8 mouse cellular contexts compared by ENCODE assay signal in the genomic region with DNA sequence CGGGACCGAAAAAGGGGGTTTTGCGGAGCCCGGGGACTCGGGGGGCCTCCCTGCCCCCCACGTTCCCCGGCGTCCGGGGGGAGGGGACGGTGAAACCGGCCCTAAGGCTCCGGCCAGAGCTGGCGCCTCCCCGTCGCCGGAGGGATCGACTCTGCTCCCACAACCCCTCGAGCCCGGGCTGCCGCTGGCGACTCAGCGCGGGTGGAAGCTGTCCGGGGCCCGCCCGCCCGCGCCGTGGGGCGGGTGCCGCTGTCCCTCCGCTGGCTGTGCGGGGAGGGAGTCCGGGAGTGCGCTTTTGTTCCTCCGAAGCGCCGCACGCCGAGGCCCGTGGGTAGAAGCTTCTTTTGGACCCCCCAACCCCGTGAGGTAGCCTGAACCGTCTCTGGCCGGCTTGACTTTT. TPM values are rescaled to one million over a fixed set of nuclear protein-coding genes. Genes with fewer than 3 reads are reported as not detected.
DNase-seq lines count a peak whose midpoint lies in the region; ATAC-seq and TF ChIP-seq lines count a peak whose summit lies in the region.

No protein-coding gene starts in this region.

- under 1% methylated on average over 44 of the region's 44 CpGs for WGBS in embryonic facial prominence, embryonic 15.5 days
- 1% methylated on average over 38 of the region's 44 CpGs for WGBS in intestine, embryonic 15.5 days

- no peaks in the 10 kb centered on the region for H3K9me3 ChIP-seq in ES-Bruce4 (replicated peaks; ENCODE audit: control insufficient read depth, insufficient read depth, low read length, poor library complexity, severe bottlenecking)
- H3K9me3 ChIP-seq in embryonic facial prominence, embryonic 15.5 days (replicated peaks): no peaks in the 10 kb centered on the region
- no peaks in the 10 kb centered on the region for H3K9me3 ChIP-seq in intestine, embryonic 15.5 days

- TF ChIP-seq POLR2A in ES-Bruce4 (IDR thresholded peaks at IDR 0.05; ENCODE audit: insufficient read depth, low read length): no peak

- peak overlapping the region; percentile 94 for H3K4me3 ChIP-seq in ES-Bruce4 (ENCODE audit: low read depth, low read length)
- peak overlapping the region; percentile 100 for H3K4me3 ChIP-seq in embryonic facial prominence, embryonic 15.5 days (replicated peaks)
- H3K4me3 ChIP-seq in intestine, embryonic 15.5 days (replicated peaks): peak overlapping the region; percentile 99

- peak; percentile 11 for DNase-seq in gastrocnemius, postnatal 14 days
- no peak for DNase-seq in gastrocnemius, postnatal 25 days
- peak; percentile 6 for DNase-seq in lung, postnatal 14 days
- DNase-seq in spleen, postnatal 4 days (ENCODE audit: low spot score in 2 of 2): peak; percentile 17 to 75
- no peak for DNase-seq in frontal cortex, postnatal 25 days (ENCODE audit: low spot score in 2 of 2)

- peaks cover 17% of the 10 kb centered on the region for H3K36me3 ChIP-seq in ES-Bruce4 (ENCODE audit: control insufficient read depth, insufficient read depth, low read length, poor library complexity, severe bottlenecking)
- peaks cover 30% of the 10 kb centered on the region for H3K36me3 ChIP-seq in embryonic facial prominence, embryonic 15.5 days
- H3K36me3 ChIP-seq in intestine, embryonic 15.5 days: peaks cover 13% of the 10 kb centered on the region

- peak overlapping the region; percentile 94 for H3K9ac ChIP-seq in ES-Bruce4 (ENCODE audit: low read depth, poor library complexity, severe bottlenecking)
- peak overlapping the region; percentile 95 for H3K9ac ChIP-seq in embryonic facial prominence, embryonic 15.5 days
- peak overlapping the region; percentile 79 for H3K9ac ChIP-seq in intestine, embryonic 15.5 days

- H3K27me3 ChIP-seq in ES-Bruce4 (ENCODE audit: control insufficient read depth, insufficient read depth, low read length, poor library complexity, severe bottlenecking): no peaks in the 10 kb centered on the region
- no peaks in the 10 kb centered on the region for H3K27me3 ChIP-seq in embryonic facial prominence, embryonic 15.5 days
- peaks cover 3% of the 10 kb centered on the region; the same call in 1 of the 2 replicates for H3K27me3 ChIP-seq in intestine, embryonic 15.5 days (replicated peaks)

- no peak for TF ChIP-seq EP300 in ES-Bruce4 (IDR thresholded peaks at IDR 0.05; ENCODE audit: insufficient read depth, low read depth, low read length)

- intact Hi-C loops in gastrocnemius, postnatal 14 days (cut with DNase I; ENCODE audit: low total_unique reads): no loop called here

- peak overlapping the region; percentile 92 for H3K4me2 ChIP-seq in embryonic facial prominence, embryonic 15.5 days (replicated peaks)
- peak overlapping the region; percentile 86 for H3K4me2 ChIP-seq in intestine, embryonic 15.5 days (replicated peaks)

- no peak overlapping the region for H3K27ac ChIP-seq in ES-Bruce4 (ENCODE audit: insufficient read depth, low read length)
- H3K27ac ChIP-seq in embryonic facial prominence, embryonic 15.5 days (replicated peaks): peak overlapping the region; percentile 82
- 0 out of 2 replicates have a peak overlapping the region, but pooled peaks have one; percentile 73 for H3K27ac ChIP-seq in intestine, embryonic 15.5 days

- TF ChIP-seq CTCF in ES-Bruce4 (IDR thresholded peaks at IDR 0.05; ENCODE audit: low read depth, low read length): no peak

- ATAC-seq in embryonic facial prominence, embryonic 15.5 days (ENCODE audit: insufficient number of reproducible peaks, low FRiP score, low TSS enrichment, low read depth): no peak
- ATAC-seq in intestine, embryonic 15.5 days: peak; percentile 64

- no peaks in the 10 kb centered on the region for H3K4me1 ChIP-seq in ES-Bruce4 (ENCODE audit: control insufficient read depth, insufficient read depth, low read length)
- peaks cover 18% of the 10 kb centered on the region for H3K4me1 ChIP-seq in embryonic facial prominence, embryonic 15.5 days
- H3K4me1 ChIP-seq in intestine, embryonic 15.5 days (replicated peaks): peaks cover 6% of the 10 kb centered on the region

RNA-seq across cellular contexts. Expression of a gene that starts 0.7 kb away (rescaled TPM):
- total RNA-seq in gastrocnemius, postnatal 14 days (2021): 10 to 100 TPM; 24.2 to 33.3 TPM
- 10 to 100 TPM; 23.0 to 25.0 TPM for total RNA-seq in gastrocnemius, postnatal 25 days (2021)
- polyA plus RNA-seq in ES-Bruce4 (2011; ENCODE audit: insufficient read depth, insufficient read length, low read depth, missing spikeins): 67.0 and 72.7 TPM in 2 replicates
- 53.4 and 53.7 TPM in 2 replicates for polyA plus RNA-seq in embryonic facial prominence, embryonic 15.5 days (2015; fragmentation: Nextera tagmentation; extraction: Ambion mirVana)
- polyA plus RNA-seq in intestine, embryonic 15.5 days (2015; fragmentation: Nextera tagmentation; extraction: Ambion mirVana): 29.2 and 32.5 TPM in 2 replicates

Comparison
In these comparisons a context has a peak if more than half of its experiments do, and no peak if none do; other contexts are left out.
1. DNase-seq: peak in gastrocnemius, postnatal 14 days (single experiment), lung, postnatal 14 days (single experiment) and spleen, postnatal 4 days (2 of 2); none in gastrocnemius, postnatal 25 days (single experiment) and frontal cortex, postnatal 25 days (0 of 2).
2. Peak in every context shown above with its lines, with median percentiles within 50 percentile points of each other: H3K4me3 ChIP-seq and H3K9ac ChIP-seq.